Mouse (Mus musculus) embryo, embryonic 10 days (tissue): Measurements from ENCODE around the gene Sv2b.

Source experiments
- DNase-seq: peaks from one replicate; pipeline ENCODE4 v3.0.0-alpha.2; 2015; ENCODE audit warnings: low spot score

Sv2b gene

GRCm38 (mm10) chr7:75292246-75292645 lies 16.8 kb downstream of the Sv2b start:
- no peak for DNase-seq

- no peak for DNase-seq
Measured at GRCm38 (mm10) chr7:75290554-75290953, 18.5 kb downstream of the Sv2b start.

- DNase-seq: no peak
Measured at GRCm38 (mm10) chr7:75287237-75287636, 21.8 kb downstream of the Sv2b start.

- no peak for DNase-seq
Measured at GRCm38 (mm10) chr7:75282951-75283350, 26.1 kb downstream of the Sv2b start.

GRCm38 (mm10) chr7:75282080-75282650 lies 26.9 kb downstream of the Sv2b start:
- no peak for DNase-seq

- no peak for DNase-seq
Measured at GRCm38 (mm10) chr7:75281106-75281505, 28.0 kb downstream of the Sv2b start.

GRCm38 (mm10) chr7:75277847-75278246 lies 31.2 kb downstream of the Sv2b start:
- DNase-seq: no peak

- no peak for DNase-seq
Measured at GRCm38 (mm10) chr7:75276739-75277138, 32.3 kb downstream of the Sv2b start.

GRCm38 (mm10) chr7:75274518-75274917 lies 34.5 kb downstream of the Sv2b start:
- DNase-seq: no peak

GRCm38 (mm10) chr7:75273633-75274032 lies 35.4 kb downstream of the Sv2b start:
- no peak for DNase-seq

GRCm38 (mm10) chr7:75271921-75272381 lies 37.1 kb downstream of the Sv2b start:
- DNase-seq: no peak

GRCm38 (mm10) chr7:75271306-75271705 lies 37.8 kb downstream of the Sv2b start:
- no peak for DNase-seq

- DNase-seq: no peak
Measured at GRCm38 (mm10) chr7:75267236-75267635, 41.8 kb downstream of the Sv2b start.

GRCm38 (mm10) chr7:75265241-75265640 lies 43.8 kb downstream of the Sv2b start:
- DNase-seq: no peak

- DNase-seq: no peak
Measured at GRCm38 (mm10) chr7:75259945-75260344, 49.1 kb downstream of the Sv2b start.

- DNase-seq: no peak
Measured at GRCm38 (mm10) chr7:75253611-75254250, 55.3 kb downstream of the Sv2b start.

- no peak for DNase-seq
Measured at GRCm38 (mm10) chr7:75240754-75241507, 68.1 kb downstream of the Sv2b start.

- no peak for DNase-seq
Measured at GRCm38 (mm10) chr7:75236386-75236785, 72.7 kb downstream of the Sv2b start.

- DNase-seq: no peak
Measured at GRCm38 (mm10) chr7:75224206-75224605, 84.9 kb downstream of the Sv2b start.

- no peak for DNase-seq
Measured at GRCm38 (mm10) chr7:75222704-75223431, 86.2 kb downstream of the Sv2b start.

GRCm38 (mm10) chr7:75220786-75221185 lies 88.3 kb downstream of the Sv2b start:
- no peak for DNase-seq

- no peak for DNase-seq
Measured at GRCm38 (mm10) chr7:75220296-75220695, 88.8 kb downstream of the Sv2b start.

- no peak for DNase-seq
Measured at GRCm38 (mm10) chr7:75216180-75216579, 92.9 kb downstream of the Sv2b start.
